Mouse (Mus musculus) right cerebral cortex, postnatal 4 days (tissue): ENCODE measurements around the gene Igsf10.

Experiments
- DNase-seq: peaks from one replicate; pipeline ENCODE4 v3.0.0-alpha.2; 2022

Igsf10 gene

GRCm38 (mm10) chr3:59278620-59279019 is 65.6 kb downstream of the Igsf10 start:
- DNase-seq: no peak

GRCm38 (mm10) chr3:59278254-59278533 is 66.0 kb downstream of the Igsf10 start:
- no peak for DNase-seq

GRCm38 (mm10) chr3:59277502-59278253 is 66.5 kb downstream of the Igsf10 start:
- no peak for DNase-seq

GRCm38 (mm10) chr3:59270811-59271210 is 73.4 kb downstream of the Igsf10 start:
- no peak for DNase-seq
